Mouse (Mus musculus) lung, postnatal 0 days (tissue): ENCODE measurements at regions not wholly inside any gene's neighbourhood (a gene's known extent, or its start where the extent isn't known, plus 50 kb on each side); places are given as distances from the start of the nearest gene placed in this dataset.
A peak's percentile ranks its signal among the peaks of the same experiment; 100 is the strongest.

Experiments used
- ATAC-seq: fragments of 200-750 bp; cut with Nextera tagmentation; 2 replicates; pipeline ENCODE4 v1.8.0; 2017; ENCODE audit warnings: moderate library complexity
- DNase-seq: peaks from one replicate; pipeline ENCODE4 v3.0.0-alpha.2; 2016; ENCODE audit warnings: low spot score
- H3K27ac ChIP-seq: fragments of 300-500 bp; sonication (generic); 2 replicates; pipeline ENCODE4 v1.5.1; 2014; ENCODE audit warnings: antibody characterized with exemption, mild to moderate bottlenecking, low read length, mixed read lengths
- H3K27me3 ChIP-seq: fragments of 300-500 bp; sonication (generic); replicated peaks from 2 replicates; pipeline ENCODE4 v1.6.1; 2014; ENCODE audit warnings: low read length, mixed read lengths; ENCODE audit not compliant: insufficient read depth
- H3K36me3 ChIP-seq: fragments of 300-500 bp; sonication (generic); 2 replicates; pipeline ENCODE4 v1.6.1; 2014; ENCODE audit warnings: low read length, mixed read lengths; ENCODE audit not compliant: insufficient read depth
- H3K4me1 ChIP-seq: fragments of 300-500 bp; sonication (generic); 2 replicates; pipeline ENCODE4 v1.6.1; 2014; ENCODE audit warnings: antibody characterized with exemption, low read depth, low read length, mixed read lengths; ENCODE audit not compliant: insufficient read depth
- H3K4me2 ChIP-seq: fragments of 300-500 bp; sonication (generic); replicated peaks from 2 replicates; pipeline ENCODE4 v1.6.1; 2014; ENCODE audit warnings: low read depth, mild to moderate bottlenecking, low read length, moderate library complexity, mixed read lengths
- H3K4me3 ChIP-seq: fragments of 300-500 bp; sonication (generic); 2 replicates; pipeline ENCODE4 v1.5.1; 2014; ENCODE audit warnings: low read depth, low read length
- H3K9ac ChIP-seq: fragments of 300-500 bp; sonication (generic); replicated peaks from 2 replicates; pipeline ENCODE4 v1.6.1; 2014; ENCODE audit warnings: low read depth, mild to moderate bottlenecking
- H3K9me3 ChIP-seq: fragments of 300-500 bp; sonication (generic); 2 replicates; pipeline ENCODE4 v1.6.1; 2016; ENCODE audit warnings: low read length, mixed read lengths
- CTCF ChIP-seq: IDR thresholded peaks from 2 replicates; pipeline ENCODE4 v1.5.1; 2016; ENCODE audit warnings: antibody characterized with exemption, mild to moderate bottlenecking
- EP300 ChIP-seq: IDR thresholded peaks from 2 replicates; pipeline ENCODE4 v1.6.1; 2016; ENCODE audit warnings: antibody characterized with exemption, mild to moderate bottlenecking, control low read depth
- WGBS: fragments of 180-500 bp; shearing (Covaris S2); extraction: QIAGEN DNeasy Blood & Tissue Kit; methylation state at CpG from one replicate; pipeline ENCODE4 v1.1.7; 2014; 5-methylcytosine and 5-hydroxymethylcytosine counted together

DNA sequence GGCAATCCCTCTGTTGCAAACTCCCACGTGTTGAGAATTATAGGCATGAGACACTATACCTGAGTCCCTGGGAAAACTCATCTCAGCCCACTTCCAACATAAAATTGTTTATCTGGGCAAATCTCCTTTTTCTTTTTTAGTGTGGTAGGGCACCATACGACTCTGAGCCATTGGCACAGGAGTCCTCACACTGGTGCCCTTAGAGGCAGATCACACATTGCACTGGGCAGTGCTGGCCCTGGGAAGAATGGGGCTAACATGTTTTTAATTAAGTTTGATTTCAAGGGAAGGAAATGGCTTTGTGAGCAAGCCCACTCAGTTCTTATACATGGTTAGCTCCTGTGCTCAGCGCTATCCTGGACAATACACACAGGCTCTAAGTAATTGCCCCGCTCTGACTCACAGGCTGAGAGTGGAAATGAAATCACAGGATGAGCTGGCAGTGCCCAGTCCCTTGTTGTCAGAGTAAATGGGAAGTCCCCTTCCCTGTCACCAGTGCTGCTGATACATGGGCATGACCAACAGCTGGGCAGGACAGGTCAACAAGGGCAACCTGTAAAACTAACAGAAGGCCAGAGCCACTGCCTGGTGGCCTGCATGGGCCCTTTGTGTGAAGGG is 463.6 kb upstream of the Kif2a start:
- H3K9ac ChIP-seq: no peak overlapping the region
- no peak overlapping the region for H3K4me2 ChIP-seq
- 74% methylated on average over 4 of the region's 4 CpGs for WGBS
- H3K27me3 ChIP-seq: no peaks in the 10 kb centered on the region
- peak; percentile 34 for DNase-seq
- H3K9me3 ChIP-seq: no peaks in the 10 kb centered on the region
- H3K4me3 ChIP-seq: no peak overlapping the region
- H3K4me1 ChIP-seq: no peaks in the 10 kb centered on the region
- TF ChIP-seq CTCF (no peak), EP300 (no peak; the same call in 1 of the 2 replicates)
- no peaks in the 10 kb centered on the region for H3K36me3 ChIP-seq
- no peak overlapping the region for H3K27ac ChIP-seq
- ATAC-seq: peak; percentile 90

DNA sequence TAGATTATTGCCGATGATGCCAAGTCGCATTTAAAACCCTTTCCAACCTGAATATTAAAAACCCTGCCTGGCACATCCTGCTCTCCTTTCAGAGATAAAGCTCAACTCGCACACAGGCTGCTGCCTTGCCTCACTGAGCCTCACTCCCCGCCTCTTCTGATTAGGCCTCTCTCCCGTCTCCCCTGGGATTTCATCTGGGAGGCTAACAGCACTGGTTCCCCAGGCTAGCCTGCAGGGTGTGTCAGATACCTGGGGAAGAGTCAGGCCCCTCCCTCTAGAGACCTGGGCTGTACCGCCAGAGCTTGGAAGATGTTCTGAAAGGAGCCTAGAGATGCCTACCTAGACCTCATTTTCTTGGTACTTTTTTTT is 462.7 kb upstream of the Kif2a start:
- no peaks in the 10 kb centered on the region for H3K27me3 ChIP-seq
- 64% methylated on average over 6 of the region's 6 CpGs for WGBS
- H3K9me3 ChIP-seq: no peaks in the 10 kb centered on the region
- no peak overlapping the region for H3K4me3 ChIP-seq
- ATAC-seq (no peak), DNase-seq (no peak)
- TF ChIP-seq EP300: no peak
- no peak for TF ChIP-seq CTCF
- no peak overlapping the region for H3K4me2 ChIP-seq
- no peak overlapping the region for H3K27ac ChIP-seq
- no peaks in the 10 kb centered on the region for H3K4me1 ChIP-seq
- no peaks in the 10 kb centered on the region for H3K36me3 ChIP-seq
- no peak overlapping the region for H3K9ac ChIP-seq

GRCm38 (mm10) chr13:107483967-107484629 is 462.2 kb upstream of the Kif2a start:
- Histone ChIP-seq H3K36me3 (no peaks in the 10 kb centered on the region), H3K9ac (no peak overlapping the region), H3K4me1 (no peaks in the 10 kb centered on the region), H3K4me2 (no peak overlapping the region), H3K27me3 (no peaks in the 10 kb centered on the region), H3K9me3 (no peaks in the 10 kb centered on the region), H3K27ac (no peak overlapping the region), H3K4me3 (no peak overlapping the region)
- TF ChIP-seq CTCF (no peak), EP300 (no peak)
- ATAC-seq: no peak
- no peak for DNase-seq
- WGBS: 69% methylated on average over 12 of the region's 12 CpGs

DNA sequence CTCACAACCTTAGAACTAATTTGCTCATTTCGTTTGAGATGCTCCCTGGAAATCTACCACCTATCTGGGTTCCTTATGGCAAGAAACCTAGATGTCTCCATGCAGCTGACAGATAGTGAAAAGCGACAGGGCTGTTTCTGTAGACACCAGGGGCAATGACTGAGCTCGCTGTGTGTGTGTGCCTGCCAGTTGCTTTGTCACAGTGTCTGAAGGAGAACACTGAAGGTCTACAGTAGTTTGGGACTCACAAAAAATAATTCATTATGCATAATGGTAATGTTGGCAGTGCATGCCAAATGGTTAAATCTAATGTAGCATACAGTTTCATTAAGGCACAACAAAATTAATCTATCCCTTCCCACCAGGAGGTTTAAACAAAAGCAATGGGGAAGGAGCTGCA is 453.2 kb upstream of the Kif2a start:
- Histone ChIP-seq H3K4me3 (no peak overlapping the region), H3K27me3 (no peaks in the 10 kb centered on the region), H3K36me3 (no peaks in the 10 kb centered on the region), H3K9ac (no peak overlapping the region), H3K27ac (no peak overlapping the region), H3K4me1 (peaks cover 3% of the 10 kb centered on the region; the same call in 1 of the 2 replicates), H3K9me3 (no peaks in the 10 kb centered on the region), H3K4me2 (no peak overlapping the region)
- 80% methylated on average over 3 of the region's 3 CpGs for WGBS
- no peak for ATAC-seq
- DNase-seq: no peak
- no peak for TF ChIP-seq EP300
- TF ChIP-seq CTCF: no peak

DNA sequence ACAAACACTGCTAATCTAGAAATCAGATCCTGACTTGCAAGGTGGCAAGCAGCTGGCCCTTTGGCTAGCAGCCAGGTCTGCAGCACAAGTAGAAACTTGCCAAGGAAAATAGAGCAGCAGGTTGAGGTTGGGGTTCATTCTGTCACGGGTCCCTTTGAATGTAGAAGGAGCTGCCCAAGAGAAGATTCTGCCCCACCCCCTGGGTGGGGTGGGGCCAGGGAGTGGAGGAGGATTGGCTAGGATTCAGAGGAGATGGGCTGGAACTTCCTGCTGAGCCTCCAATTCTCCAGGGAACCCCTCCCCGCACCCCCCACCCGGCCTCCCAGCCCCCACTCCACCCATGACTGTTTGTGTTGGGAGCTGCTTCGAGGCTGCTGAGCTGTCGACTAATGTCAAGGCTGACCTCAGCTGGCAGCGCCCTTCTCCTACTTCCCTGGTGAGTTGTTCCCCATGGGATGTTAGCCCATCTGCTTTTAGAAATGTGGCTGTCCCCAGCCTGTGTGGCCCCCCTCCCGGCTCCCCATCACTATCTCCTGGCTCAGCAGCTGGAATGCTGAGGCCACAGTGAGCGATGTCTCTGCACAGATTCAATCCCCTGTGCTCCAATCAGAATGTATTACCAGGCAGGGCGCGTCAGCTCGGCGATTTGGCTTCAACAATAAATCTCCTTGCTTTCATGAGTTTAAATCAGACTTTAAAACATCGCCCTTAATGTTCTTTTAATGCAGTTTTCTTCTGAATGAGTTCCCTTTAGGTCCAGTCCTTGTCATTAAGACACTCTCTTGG is 447.8 kb upstream of the Kif2a start:
- Histone ChIP-seq H3K9me3 (no peaks in the 10 kb centered on the region), H3K4me3 (peak overlapping the region; percentile 25), H3K36me3 (no peaks in the 10 kb centered on the region), H3K9ac (peak overlapping the region; percentile 23; the same call in 1 of the 2 replicates), H3K27ac (peak overlapping the region; percentile 59; the same call in 1 of the 2 replicates), H3K4me2 (peak overlapping the region; percentile 55), H3K4me1 (peaks cover 12% of the 10 kb centered on the region; the same call in 1 of the 2 replicates), H3K27me3 (no peaks in the 10 kb centered on the region)
- TF ChIP-seq CTCF: no peak
- peak; percentile 54; the same call in 1 of the 2 replicates for TF ChIP-seq EP300
- DNase-seq (peak; percentile 86), ATAC-seq (peak; percentile 94)
- WGBS: 2% methylated on average over 13 of the region's 13 CpGs

DNA sequence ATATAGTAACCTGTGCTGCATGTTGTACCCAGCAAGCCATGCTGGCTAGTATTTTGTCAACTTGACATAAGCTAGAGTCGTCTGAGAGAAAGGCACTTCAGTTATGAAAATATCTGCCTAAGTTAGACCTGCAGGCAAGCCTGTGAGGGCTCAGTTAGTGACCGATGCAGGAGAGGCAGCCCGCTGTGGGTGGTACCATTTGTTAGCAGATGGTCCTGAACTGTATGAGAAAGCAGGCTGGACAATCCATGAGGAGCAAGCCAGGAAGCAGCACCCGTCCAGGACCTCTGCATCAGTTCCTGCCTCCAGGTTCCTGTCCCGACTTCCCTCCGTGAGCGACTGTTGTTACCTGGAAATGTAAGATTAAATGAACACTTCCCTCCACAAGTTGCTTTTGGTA is 440.9 kb upstream of the Kif2a start:
- DNase-seq: no peak
- no peak overlapping the region for H3K9ac ChIP-seq
- no peak overlapping the region for H3K27ac ChIP-seq
- no peak for ATAC-seq
- no peak overlapping the region for H3K4me3 ChIP-seq
- 88% methylated on average over 7 of the region's 7 CpGs for WGBS
- H3K9me3 ChIP-seq: no peaks in the 10 kb centered on the region
- H3K4me2 ChIP-seq: no peak overlapping the region
- no peaks in the 10 kb centered on the region for H3K36me3 ChIP-seq
- TF ChIP-seq EP300: no peak
- no peak for TF ChIP-seq CTCF
- 0 out of 2 replicates have a peak, but pooled peaks cover 3% of the 10 kb centered on the region for H3K4me1 ChIP-seq
- H3K27me3 ChIP-seq: no peaks in the 10 kb centered on the region
